Mouse (Mus musculus) CD4-positive, CD25-positive, alpha-beta regulatory T cell, adult 2 months (primary cell): ENCODE measurements around the gene Gm21294.
"Not testable (repeated sequence)": the region's sequence is repeated elsewhere in the genome, so short reads cannot be mapped to it uniquely, and the experiment has no call there.

Experiments used
- DNase-seq: peaks from one replicate; pipeline ENCODE4 v3.0.0-alpha.2; 2012; ENCODE audit warnings: low read depth, low spot score

The Gm21294 gene

GRCm38 (mm10) chrY:89052506-89052905 lies at the start of gene Gm21294:
Gm21294 (plus strand) TSS chrY:89052806.
- DNase-seq, result not testable (repeated sequence)

- DNase-seq, result not testable (repeated sequence)
Observed at GRCm38 (mm10) chrY:89126246-89126645, 73.6 kb downstream of the Gm21294 start.
